Mouse (Mus musculus): ENCODE measurements at regions not wholly inside any gene's neighbourhood (a gene's known extent, or its start where the extent isn't known, plus 50 kb on each side); places are given as distances from the start of the nearest gene placed in this dataset.

DNA sequence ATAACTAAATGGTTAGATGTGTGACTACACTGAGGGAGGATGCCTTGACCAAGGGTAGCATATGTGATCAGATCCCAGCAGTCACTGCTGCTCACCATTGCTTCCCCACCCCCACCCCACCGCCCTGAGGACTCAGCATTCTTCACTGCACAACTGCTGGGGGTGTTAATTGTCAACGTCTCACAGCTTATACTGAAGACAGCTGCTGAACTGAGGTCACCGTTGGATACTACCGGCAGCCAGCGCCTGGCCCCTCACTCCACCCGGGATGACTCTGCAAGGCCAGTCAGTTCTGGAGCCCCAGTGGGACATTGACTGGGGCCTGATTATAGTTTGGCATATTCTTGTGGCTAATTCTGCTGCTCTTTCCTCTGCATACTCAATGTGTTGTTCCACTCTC is 87.0 kb upstream of the 1700024P04Rik start:
- Histone ChIP-seq H3K4me3 (ENCODE audit: low read length) (no peak overlapping the region), H3K4me2 (ENCODE audit: low read depth, low read length) (no peak overlapping the region), H3K27ac (ENCODE audit: low read length) (no peak overlapping the region), H3K9me3 (ENCODE audit: control insufficient read depth, low read length) (no peaks in the 10 kb centered on the region), H3K36me3 (ENCODE audit: control insufficient read depth, insufficient read depth, low read length) (no peaks in the 10 kb centered on the region), H3K4me1 (replicated peaks; ENCODE audit: control insufficient read depth, insufficient read depth, low read length) (peaks cover 3% of the 10 kb centered on the region; the same call in 1 of the 2 replicates), H3K9ac (ENCODE audit: low read length) (no peak overlapping the region), H3K27me3 (ENCODE audit: control insufficient read depth, insufficient read depth, low read depth, low read length) (no peaks in the 10 kb centered on the region)
- 0 out of 2 replicates have a peak, but pooled peaks have one; percentile 7 for ATAC-seq (ENCODE audit: low read depth)
- 30% methylated on average over 6 of the region's 6 CpGs for WGBS

DNA sequence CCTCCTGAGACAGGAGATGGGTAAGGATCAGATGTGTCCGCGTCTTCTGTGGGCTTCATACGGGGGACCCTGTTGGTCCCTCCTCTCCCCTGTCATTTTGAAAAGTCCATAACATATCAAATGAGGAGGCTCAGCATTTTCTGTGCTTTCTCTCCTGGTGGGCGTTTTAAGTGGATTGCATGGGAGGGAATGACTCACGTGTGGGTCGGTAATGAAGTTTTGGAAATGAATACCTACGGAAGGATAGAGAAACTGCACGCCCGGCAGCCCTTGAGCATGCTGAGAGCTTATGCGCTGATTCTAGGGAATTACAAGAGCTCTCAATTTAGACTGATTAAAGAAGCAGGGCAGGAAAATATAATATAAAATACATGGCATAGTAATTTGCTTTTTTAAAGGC is 85.4 kb upstream of the 1700024P04Rik start:
- 89% methylated on average over 10 of the region's 10 CpGs for WGBS

DNA sequence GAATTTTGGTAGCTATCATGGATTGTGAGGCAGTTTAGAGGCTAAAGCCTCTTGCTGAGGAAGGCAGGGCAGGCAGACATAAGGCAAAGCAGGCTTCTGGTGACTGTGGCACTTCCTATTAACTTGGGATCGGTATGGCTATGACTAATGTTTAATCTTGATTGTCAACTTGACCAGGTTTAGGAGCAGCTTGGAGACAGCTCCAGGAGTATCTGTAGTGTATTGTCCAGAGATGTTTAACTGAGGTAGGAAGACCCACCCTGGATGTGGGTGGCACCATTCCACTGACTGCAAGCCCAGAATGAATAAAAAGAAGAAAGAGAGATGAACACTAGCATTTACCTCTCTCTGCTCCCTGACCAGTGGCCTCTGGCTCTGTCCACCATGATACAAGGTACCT is 83.1 kb upstream of the 1700024P04Rik start:
- no peak for ATAC-seq (ENCODE audit: low read depth)
- Histone ChIP-seq H3K27ac (ENCODE audit: low read length) (no peak overlapping the region), H3K4me2 (ENCODE audit: low read depth, low read length) (no peak overlapping the region), H3K4me1 (replicated peaks; ENCODE audit: control insufficient read depth, insufficient read depth, low read length) (peaks cover 3% of the 10 kb centered on the region; the same call in 1 of the 2 replicates), H3K27me3 (ENCODE audit: control insufficient read depth, insufficient read depth, low read depth, low read length) (no peaks in the 10 kb centered on the region), H3K9me3 (ENCODE audit: control insufficient read depth, low read length) (no peaks in the 10 kb centered on the region), H3K4me3 (ENCODE audit: low read length) (no peak overlapping the region), H3K9ac (ENCODE audit: low read length) (no peak overlapping the region), H3K36me3 (ENCODE audit: control insufficient read depth, insufficient read depth, low read length) (no peaks in the 10 kb centered on the region)
- WGBS: 67% methylated on average over 1 of the region's 1 CpGs

More for the DNA sequence above, 85.4 kb upstream of the 1700024P04Rik start:
- no peak overlapping the region for H3K4me3 ChIP-seq (ENCODE audit: low read length)
- no peaks in the 10 kb centered on the region for H3K27me3 ChIP-seq (ENCODE audit: control insufficient read depth, insufficient read depth, low read depth, low read length)
- no peaks in the 10 kb centered on the region for H3K36me3 ChIP-seq (ENCODE audit: control insufficient read depth, insufficient read depth, low read length)
- H3K4me1 ChIP-seq (replicated peaks; ENCODE audit: control insufficient read depth, insufficient read depth, low read length): peaks cover 3% of the 10 kb centered on the region; the same call in 1 of the 2 replicates
- no peak overlapping the region for H3K4me2 ChIP-seq (ENCODE audit: low read depth, low read length)
- no peak overlapping the region for H3K27ac ChIP-seq (ENCODE audit: low read length)
- no peak overlapping the region for H3K9ac ChIP-seq (ENCODE audit: low read length)
- no peaks in the 10 kb centered on the region for H3K9me3 ChIP-seq (ENCODE audit: control insufficient read depth, low read length)
- no peak for ATAC-seq (ENCODE audit: low read depth)

DNA sequence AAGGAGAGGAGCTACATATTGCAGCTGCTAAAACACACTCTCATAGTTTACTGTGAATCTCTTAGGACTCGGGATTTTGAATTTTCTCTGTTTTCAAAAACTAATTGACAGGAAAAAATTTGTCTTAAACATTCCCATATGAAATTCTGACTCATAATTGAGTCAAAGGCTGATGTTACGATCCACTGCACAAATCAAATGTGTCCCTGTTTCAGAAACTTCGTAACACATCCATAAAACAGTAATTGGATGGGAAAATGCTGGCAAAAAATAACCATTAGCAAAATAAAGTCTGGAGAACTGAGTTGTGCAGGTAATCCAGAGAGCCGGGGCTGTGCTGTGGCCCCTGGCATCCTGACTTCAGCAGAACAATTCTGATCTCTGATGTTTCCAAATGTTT is 79.1 kb upstream of the 1700024P04Rik start:
- ATAC-seq (ENCODE audit: low read depth): no peak
- no peak overlapping the region for H3K27ac ChIP-seq (ENCODE audit: low read length)
- no peak overlapping the region for H3K9ac ChIP-seq (ENCODE audit: low read length)
- H3K4me3 ChIP-seq (ENCODE audit: low read length): no peak overlapping the region
- no peaks in the 10 kb centered on the region for H3K36me3 ChIP-seq (ENCODE audit: control insufficient read depth, insufficient read depth, low read length)
- H3K9me3 ChIP-seq (ENCODE audit: control insufficient read depth, low read length): no peaks in the 10 kb centered on the region
- no peaks in the 10 kb centered on the region for H3K27me3 ChIP-seq (ENCODE audit: control insufficient read depth, insufficient read depth, low read depth, low read length)
- no peaks in the 10 kb centered on the region; the same call in 1 of the 2 replicates for H3K4me1 ChIP-seq (replicated peaks; ENCODE audit: control insufficient read depth, insufficient read depth, low read length)
- 74% methylated on average over 4 of the region's 4 CpGs for WGBS
- H3K4me2 ChIP-seq (ENCODE audit: low read depth, low read length): no peak overlapping the region

DNA sequence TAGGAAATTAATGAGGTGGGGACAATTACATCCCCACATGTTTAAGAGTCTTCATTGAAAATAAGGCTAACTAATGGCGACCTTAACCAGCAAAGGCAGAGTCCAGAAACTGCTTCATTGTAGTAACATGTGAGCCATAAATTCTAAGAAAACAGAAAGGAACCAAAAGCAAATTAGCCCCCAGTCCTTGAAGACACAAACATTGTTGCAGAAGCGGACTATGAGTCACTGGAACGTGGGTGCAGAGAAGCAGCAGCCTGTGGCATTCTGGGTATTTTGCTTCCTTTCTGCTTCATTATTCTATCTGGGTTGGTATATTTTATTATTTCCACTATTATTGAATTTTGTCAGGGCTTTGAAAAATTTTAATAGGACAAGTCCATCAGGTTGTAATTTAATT is 78.6 kb upstream of the 1700024P04Rik start:
- 59% methylated on average over 3 of the region's 3 CpGs for WGBS
- H3K9ac ChIP-seq (ENCODE audit: low read length): no peak overlapping the region
- no peaks in the 10 kb centered on the region for H3K27me3 ChIP-seq (ENCODE audit: control insufficient read depth, insufficient read depth, low read depth, low read length)
- ATAC-seq (ENCODE audit: low read depth): no peak
- no peaks in the 10 kb centered on the region for H3K36me3 ChIP-seq (ENCODE audit: control insufficient read depth, insufficient read depth, low read length)
- H3K9me3 ChIP-seq (ENCODE audit: control insufficient read depth, low read length): no peaks in the 10 kb centered on the region
- no peak overlapping the region for H3K4me3 ChIP-seq (ENCODE audit: low read length)
- no peaks in the 10 kb centered on the region; the same call in 1 of the 2 replicates for H3K4me1 ChIP-seq (replicated peaks; ENCODE audit: control insufficient read depth, insufficient read depth, low read length)
- H3K4me2 ChIP-seq (ENCODE audit: low read depth, low read length): no peak overlapping the region
- H3K27ac ChIP-seq (ENCODE audit: low read length): no peak overlapping the region

DNA sequence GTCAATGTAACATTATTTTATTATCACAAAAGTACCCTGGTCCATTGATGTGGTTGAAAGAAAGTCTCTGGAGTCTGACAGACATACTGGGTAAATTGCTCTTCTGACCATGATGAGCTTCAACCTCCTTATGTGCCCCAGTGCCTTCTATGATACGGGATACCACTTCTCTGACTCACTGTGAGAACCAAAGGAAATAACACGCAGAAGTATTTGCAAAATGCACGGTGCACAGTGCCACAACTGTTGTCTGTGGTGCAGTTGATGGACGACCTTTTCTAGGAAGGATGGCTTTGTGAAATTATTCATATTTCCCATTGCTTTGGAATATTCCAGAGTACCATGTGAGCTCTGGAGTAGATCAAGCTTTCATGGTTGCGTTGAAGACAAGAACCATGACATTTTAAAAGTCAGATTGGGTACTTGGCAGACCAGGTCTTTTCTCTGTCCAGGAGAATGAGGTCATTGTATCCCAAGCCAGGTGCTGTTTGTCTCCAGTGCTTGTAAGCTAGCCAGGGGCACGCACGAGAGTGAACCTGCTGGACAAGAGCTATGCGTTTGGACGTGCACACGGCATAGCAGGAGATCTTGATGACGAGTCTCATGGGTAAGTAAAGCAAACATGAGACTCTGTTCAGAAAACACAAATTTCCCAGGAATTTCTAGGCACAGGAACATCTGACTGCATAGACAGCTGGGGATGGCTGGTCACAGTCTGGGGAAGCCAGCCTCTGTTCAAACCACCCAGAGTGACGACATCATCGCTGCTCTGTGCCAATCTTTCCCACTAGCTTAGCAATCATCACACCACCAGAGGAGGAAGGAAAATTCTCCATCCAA is 74.0 kb upstream of the 1700024P04Rik start:
- no peak overlapping the region for H3K27ac ChIP-seq (ENCODE audit: low read length)
- no peaks in the 10 kb centered on the region for H3K27me3 ChIP-seq (ENCODE audit: control insufficient read depth, insufficient read depth, low read depth, low read length)
- H3K36me3 ChIP-seq (ENCODE audit: control insufficient read depth, insufficient read depth, low read length): no peaks in the 10 kb centered on the region
- no peak overlapping the region for H3K4me2 ChIP-seq (ENCODE audit: low read depth, low read length)
- no peaks in the 10 kb centered on the region for H3K9me3 ChIP-seq (ENCODE audit: control insufficient read depth, low read length)
- no peak overlapping the region for H3K4me3 ChIP-seq (ENCODE audit: low read length)
- WGBS: 59% methylated on average over 13 of the region's 13 CpGs
- H3K4me1 ChIP-seq (replicated peaks; ENCODE audit: control insufficient read depth, insufficient read depth, low read length): peaks cover 3% of the 10 kb centered on the region; the same call in 1 of the 2 replicates
- peak; percentile 54 for ATAC-seq (ENCODE audit: low read depth)
- no peak overlapping the region for H3K9ac ChIP-seq (ENCODE audit: low read length)

DNA sequence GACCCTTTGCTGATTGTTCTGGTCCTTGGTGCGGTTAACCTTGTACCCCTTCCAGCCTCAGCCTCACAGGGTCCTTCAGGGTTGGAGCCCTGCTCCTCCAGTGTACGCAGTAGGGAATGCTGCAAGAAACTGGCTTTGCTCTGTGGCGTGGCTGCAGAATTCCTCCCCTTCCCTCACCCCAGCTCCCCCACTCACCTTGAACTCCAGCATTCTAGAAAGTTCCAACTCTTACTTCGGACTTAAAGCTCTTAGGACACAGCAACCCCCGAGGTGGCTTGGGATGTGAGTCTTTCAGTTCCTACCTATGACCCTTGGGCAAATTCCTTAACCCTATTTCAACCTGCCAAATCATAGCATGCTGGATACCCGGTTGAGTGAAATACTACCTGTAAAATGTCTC is 73.3 kb upstream of the 1700024P04Rik start:
- H3K9ac ChIP-seq (ENCODE audit: low read length): no peak overlapping the region
- peak overlapping the region; percentile 20; the same call in 1 of the 2 replicates for H3K27ac ChIP-seq (ENCODE audit: low read length)
- H3K4me1 ChIP-seq (replicated peaks; ENCODE audit: control insufficient read depth, insufficient read depth, low read length): peaks cover 3% of the 10 kb centered on the region; the same call in 1 of the 2 replicates
- no peak overlapping the region for H3K4me2 ChIP-seq (ENCODE audit: low read depth, low read length)
- no peak overlapping the region for H3K4me3 ChIP-seq (ENCODE audit: low read length)
- 77% methylated on average over 6 of the region's 6 CpGs for WGBS
- no peaks in the 10 kb centered on the region for H3K27me3 ChIP-seq (ENCODE audit: control insufficient read depth, insufficient read depth, low read depth, low read length)
- H3K36me3 ChIP-seq (ENCODE audit: control insufficient read depth, insufficient read depth, low read length): no peaks in the 10 kb centered on the region
- no peaks in the 10 kb centered on the region for H3K9me3 ChIP-seq (ENCODE audit: control insufficient read depth, low read length)
- ATAC-seq (ENCODE audit: low read depth): no peak

DNA sequence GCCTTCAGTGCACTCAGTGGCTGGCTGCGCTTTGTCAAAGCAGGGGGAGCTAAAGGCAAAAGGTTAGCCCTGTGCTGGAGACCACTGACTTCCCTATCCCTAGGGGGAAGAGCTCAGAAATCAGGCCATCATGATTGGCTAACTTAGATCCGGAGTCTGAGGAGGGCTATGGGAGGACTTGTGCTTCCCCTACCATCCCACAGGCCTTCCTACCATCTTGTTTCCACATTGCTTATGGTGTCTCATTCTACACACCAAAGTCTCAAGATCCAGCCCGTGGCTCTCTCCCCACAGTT is 72.9 kb upstream of the 1700024P04Rik start:
- no peaks in the 10 kb centered on the region for H3K36me3 ChIP-seq (ENCODE audit: control insufficient read depth, insufficient read depth, low read length)
- no peak overlapping the region for H3K4me3 ChIP-seq (ENCODE audit: low read length)
- H3K9ac ChIP-seq (ENCODE audit: low read length): no peak overlapping the region
- peak overlapping the region; percentile 20; the same call in 1 of the 2 replicates for H3K27ac ChIP-seq (ENCODE audit: low read length)
- WGBS: 58% methylated on average over 3 of the region's 3 CpGs
- H3K4me1 ChIP-seq (replicated peaks; ENCODE audit: control insufficient read depth, insufficient read depth, low read length): peaks cover 3% of the 10 kb centered on the region; the same call in 1 of the 2 replicates
- H3K9me3 ChIP-seq (ENCODE audit: control insufficient read depth, low read length): no peaks in the 10 kb centered on the region
- H3K4me2 ChIP-seq (ENCODE audit: low read depth, low read length): no peak overlapping the region
- H3K27me3 ChIP-seq (ENCODE audit: control insufficient read depth, insufficient read depth, low read depth, low read length): no peaks in the 10 kb centered on the region
- ATAC-seq (ENCODE audit: low read depth): no peak; the same call in 1 of the 2 replicates

DNA sequence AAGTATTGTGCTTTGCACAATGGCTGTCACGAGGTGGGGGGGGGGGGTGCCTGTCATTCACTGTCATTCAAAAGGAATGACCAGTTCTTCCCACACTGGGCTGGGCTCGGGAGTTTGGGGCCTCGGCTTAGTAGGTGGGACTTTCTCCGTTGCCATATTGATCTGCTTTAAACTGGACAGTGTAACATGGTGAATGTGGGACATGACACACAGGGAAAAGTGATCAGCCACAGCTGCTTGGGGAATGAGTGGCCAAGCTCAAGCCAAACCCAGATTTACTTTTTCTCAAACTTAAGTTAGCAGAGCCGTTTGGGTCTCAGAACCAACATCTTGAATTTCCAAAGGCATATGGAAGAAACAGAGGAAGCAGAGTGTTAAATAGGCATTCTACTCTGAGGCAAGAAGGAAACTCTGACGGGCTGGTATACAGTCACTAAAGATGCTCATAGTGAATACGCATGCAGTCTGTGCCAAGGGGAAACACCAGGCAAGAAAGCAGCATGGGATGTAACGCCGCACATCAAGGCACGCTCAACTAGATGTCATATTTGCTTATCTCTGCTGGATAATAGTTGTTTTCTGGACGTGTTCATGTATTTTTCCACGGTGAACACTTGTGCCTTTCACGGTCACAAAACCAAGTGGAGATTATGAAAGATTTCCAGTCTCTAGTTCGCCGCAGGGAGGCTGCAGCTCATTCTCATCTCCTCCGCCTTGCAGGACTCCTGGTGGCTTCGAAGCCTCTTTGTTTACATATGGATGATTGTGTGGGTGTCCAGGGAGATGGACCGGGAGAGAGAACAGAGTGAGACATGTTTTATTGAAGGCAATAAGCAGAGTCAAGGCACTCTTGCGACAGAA is 72.3 kb upstream of the 1700024P04Rik start:
- 47% methylated on average over 19 of the region's 19 CpGs for WGBS

More for the DNA sequence above, 72.3 kb upstream of the 1700024P04Rik start:
- no peaks in the 10 kb centered on the region for H3K27me3 ChIP-seq (ENCODE audit: control insufficient read depth, insufficient read depth, low read depth, low read length)
- ATAC-seq (ENCODE audit: low read depth): peak; percentile 80
- no peak overlapping the region for H3K4me2 ChIP-seq (ENCODE audit: low read depth, low read length)
- no peaks in the 10 kb centered on the region for H3K9me3 ChIP-seq (ENCODE audit: control insufficient read depth, low read length)
- H3K4me1 ChIP-seq (replicated peaks; ENCODE audit: control insufficient read depth, insufficient read depth, low read length): peaks cover 3% of the 10 kb centered on the region; the same call in 1 of the 2 replicates
- H3K27ac ChIP-seq (ENCODE audit: low read length): peak overlapping the region; percentile 20; the same call in 1 of the 2 replicates
- no peaks in the 10 kb centered on the region for H3K36me3 ChIP-seq (ENCODE audit: control insufficient read depth, insufficient read depth, low read length)
- no peak overlapping the region for H3K9ac ChIP-seq (ENCODE audit: low read length)
- H3K4me3 ChIP-seq (ENCODE audit: low read length): no peak overlapping the region

Data from lung, embryonic 16.5 days (tissue).